Mouse (Mus musculus) cerebellum, postnatal 10 days (tissue): ENCODE data around the gene Spata7.
A peak's percentile ranks its signal among the peaks of the same experiment; 100 is the strongest.

Source experiments
- DNase-seq, 2 experiments: peaks; one replicate each; pipeline ENCODE4 v3.0.0; 2021; ENCODE audit warnings: mixed read lengths in 2 of 2

The Spata7 gene

DNA sequence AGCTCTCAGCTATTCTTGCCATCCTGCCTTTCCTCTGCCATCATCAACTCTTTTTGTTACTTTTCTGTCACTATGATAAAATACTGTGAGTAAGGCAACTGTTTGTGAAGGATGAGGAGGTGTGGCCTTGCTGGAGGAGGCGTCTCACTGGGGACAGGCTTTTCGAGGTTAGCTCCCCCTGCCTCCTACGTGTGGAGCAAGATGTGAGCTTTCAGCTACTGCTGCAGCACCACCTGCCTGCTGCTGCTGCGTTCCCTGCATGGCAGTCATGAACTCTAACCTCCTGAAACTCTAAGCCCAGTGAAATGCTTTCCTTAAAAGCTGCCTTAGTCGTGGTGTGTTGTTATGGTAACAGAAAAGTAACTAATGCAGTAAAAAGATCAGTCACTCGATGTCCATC lies 45.9 kb downstream of the Spata7 start:
- DNase-seq: no peak

DNA sequence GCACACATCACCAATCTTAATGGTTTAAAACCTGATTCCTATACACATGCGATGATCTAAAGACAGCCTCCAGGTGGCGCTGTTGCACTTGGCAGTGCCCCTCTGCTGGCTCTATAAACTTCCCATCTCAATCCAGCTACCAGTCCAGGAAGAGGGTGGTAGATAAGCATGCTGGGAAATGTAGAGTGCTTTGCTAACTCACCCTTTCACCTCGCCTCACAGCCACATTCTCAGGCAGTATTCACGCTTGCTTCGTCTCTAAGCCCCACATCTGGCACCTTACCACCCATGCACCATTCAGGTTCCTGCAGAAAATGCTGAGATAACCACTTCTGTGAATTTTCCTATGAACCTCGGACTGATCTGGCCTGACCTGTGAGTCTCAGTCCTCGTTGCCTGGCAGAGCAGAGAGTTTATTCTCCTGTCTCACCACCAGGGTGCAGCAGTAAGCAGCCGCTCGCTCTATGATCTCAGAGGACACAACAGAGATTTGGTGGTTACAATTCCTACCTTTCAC lies 46.7 kb downstream of the Spata7 start:
- peak; percentile 86 to 90 for DNase-seq

DNA sequence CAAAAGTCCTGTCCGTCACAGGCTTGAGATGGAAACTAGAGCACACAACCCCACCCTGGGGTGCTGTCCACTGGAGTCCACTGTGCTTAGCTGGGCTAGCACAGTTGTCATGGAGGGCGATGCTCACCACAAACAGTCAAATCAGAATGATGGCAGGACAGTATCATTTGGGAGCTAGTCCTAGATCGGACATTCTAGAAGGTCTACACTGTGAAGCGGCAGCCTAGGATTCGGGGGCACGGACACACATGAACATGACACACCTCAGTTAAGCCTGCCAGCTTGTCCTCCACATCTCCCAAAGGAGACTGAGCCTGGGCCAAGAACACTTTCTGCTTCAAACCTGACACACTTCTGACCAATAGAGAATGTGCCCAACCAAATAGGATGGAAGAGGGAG lies 48.9 kb downstream of the Spata7 start:
- no peak for DNase-seq

DNA sequence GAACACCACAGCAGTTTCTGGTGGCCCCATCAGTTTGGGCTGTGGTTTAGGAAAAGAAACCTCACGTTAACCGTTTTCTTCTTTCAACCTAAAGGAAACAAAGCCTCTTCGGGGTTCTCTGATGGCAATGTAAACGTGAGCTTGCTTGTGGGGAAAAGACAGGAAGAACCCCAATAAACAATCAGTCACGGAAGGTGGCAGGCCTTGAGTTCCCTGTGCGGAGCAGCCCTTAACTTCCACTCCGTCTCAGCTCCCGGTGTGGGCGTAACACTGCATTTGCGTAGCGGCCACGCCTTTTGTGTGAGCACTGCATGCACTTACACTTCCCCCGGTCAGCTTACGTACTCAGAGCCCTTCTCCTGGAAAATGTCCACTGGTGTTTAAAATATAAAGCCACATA lies 49.4 kb downstream of the Spata7 start:
- DNase-seq: no peak

DNA sequence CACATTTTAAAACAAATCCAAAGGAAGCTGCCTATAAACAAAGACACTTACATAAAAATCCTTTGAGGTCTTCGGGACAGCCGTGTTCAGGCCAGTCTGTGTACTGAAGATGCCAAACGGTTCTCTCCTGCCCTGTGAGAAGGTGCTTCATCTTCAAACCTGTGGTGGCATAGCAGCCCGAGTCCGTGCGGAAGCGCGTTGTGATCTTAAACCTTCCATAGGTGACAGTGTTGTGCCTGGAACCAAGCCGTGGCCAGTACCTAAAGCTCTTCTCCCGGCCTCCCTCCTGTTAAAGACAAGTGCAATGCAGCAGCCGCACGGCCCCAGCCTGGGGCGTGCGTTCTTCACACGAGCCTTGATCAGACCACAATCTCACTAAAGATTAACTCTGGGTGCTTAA lies 51.9 kb downstream of the Spata7 start:
- DNase-seq: no peak

DNA sequence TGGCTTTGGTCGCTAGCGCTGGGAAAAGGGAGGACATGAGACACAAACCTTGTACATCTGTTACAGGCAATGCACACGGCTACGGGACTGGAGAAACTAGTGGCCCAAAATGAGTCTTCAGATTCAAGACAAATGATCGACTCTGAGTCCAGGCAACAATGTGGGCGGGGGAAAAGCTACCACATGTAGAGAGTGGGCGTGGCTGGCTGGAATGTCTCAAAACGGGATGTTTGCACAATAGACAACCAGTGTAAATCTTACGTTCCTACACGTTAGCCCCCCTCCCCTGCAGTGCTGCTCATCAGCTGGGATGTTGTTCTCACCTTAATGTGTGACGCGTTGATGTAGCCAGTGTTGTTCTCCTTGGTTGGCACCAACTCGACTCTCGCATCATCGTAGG lies 54.2 kb downstream of the Spata7 start:
- DNase-seq: no peak

DNA sequence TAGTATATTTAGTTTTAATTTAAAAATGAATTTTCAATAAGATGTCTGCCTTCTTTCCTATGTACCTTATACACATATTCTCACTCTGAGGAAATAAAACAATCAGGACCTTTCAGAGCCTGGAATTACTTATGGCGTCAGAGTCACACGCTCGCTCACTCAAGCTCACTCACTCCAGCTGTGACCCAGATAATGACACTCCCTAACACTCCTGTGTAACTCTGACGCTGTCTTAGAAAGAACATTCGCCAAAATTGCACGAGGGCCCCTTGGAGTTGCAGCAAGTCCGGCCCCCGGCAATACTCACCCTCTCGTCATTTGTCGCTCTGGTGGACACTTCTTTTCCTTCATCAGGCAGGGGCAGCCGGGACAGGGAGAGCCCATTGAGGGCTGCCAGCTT lies 55.2 kb downstream of the Spata7 start:
- no peak for DNase-seq

DNA sequence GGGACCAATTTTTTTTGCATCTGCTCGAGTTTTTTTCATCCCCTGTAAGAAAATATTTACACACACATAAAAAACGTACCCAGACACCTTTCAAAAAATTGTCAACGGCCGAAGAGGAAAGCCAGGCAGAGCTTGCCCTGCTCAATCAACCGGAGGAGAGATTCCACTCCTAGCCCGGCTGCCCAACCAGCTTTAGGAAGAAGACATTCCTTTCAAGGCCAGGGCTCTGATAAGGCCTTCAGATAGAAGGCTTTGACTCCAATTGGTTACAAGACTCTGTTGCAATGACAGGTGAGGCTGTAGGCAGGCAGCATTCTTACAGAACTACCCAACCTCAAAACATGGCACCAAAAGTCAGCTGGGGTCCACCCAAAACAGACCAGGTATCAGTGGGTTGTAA lies 55.6 kb downstream of the Spata7 start:
- no peak for DNase-seq

DNA sequence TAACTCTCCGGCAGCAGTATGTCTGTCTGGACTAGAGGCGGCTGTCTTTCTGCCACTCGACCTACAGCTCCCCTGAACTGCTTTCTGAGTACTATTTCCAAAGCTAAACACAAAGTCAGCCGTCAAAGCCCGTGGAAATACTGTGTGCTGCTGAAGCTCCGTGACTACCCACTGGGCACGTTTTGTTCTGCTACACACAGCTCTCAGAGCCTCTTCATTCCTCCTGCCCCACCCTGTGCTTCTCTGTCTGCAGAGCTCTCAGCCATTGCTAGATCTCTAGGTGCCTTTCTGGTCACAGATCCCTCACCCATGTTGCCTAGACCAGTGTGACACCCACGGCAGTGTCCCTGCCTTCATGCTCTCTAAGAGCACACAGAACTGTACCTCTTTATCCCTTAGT lies 62.3 kb downstream of the Spata7 start:
- no peak for DNase-seq

DNA sequence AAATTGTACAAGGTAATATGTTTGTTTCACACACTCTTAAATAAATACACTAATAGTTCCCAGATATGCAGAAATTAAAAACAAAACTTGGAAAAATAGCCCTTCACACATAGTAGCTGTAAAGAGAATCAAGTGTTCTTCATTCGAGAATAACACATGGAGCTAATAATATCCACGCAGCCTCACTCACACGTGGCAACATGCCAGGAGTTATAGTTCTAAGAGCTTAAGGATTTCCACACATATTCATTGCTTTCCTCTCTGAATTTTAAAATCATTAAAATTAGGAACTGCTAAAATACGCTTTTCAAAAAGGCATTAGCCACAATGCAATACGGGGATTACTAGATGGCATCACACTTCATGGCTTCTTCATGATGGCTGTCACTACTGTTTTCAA lies 69.2 kb downstream of the Spata7 start:
- DNase-seq: no peak

DNA sequence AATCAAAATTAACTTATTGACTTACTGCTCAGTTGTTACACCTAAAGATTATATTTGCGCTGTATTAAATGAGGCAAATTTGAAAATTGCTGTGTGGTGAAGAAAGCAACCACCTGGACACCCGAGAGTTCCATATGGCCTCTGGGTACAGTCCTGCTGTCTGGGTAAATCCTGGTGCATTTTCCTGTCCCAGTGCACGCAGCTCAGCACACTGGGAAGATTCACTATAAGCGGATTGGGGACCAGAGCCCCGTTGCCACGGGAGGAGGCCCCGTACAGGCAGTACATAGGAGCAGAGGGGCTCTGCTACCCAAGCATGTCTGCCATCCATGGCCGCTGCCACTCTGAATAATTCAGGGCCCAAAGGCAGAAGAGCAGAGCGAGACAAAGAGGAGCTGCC lies 73.6 kb downstream of the Spata7 start:
- DNase-seq: peak; percentile 49 to 61

DNA sequence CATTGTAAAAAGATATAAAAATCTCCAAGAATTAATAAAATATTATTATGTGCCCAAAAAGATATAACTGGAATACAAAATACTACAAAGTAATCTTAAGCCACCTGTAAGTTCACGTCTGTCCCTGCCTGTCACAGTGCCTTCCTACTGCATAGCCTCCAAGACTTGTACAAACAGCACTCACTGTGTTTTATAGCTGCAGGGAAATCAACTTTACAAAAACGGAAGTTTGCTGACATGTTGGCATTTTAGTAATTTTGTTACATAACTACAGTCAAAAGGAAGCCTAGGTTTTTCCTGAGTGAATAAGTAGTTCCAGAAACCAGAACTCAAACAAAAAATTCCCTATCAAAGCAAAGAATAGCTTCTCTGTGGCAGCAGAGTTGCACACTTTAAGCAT lies 75.6 kb downstream of the Spata7 start:
- DNase-seq: no peak

DNA sequence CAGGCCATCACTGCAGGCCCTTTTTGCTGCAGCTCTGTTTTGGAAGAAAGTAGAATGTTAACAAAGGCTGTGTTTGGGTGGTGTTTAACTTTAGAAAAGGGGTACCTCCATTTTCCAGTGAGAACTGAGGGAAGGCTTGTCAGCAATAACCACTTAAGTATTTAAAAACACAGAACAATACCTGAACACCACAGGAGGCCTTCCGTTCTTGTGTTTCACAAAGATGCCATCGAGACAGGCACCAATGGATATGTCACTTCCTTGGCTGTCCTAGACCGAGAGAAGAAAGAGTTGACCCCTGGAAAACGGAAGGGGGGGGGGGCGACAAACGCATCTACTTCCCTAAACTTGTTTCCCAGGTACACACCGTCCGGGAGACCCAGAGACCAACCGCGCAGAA lies 76.0 kb downstream of the Spata7 start:
- no peak for DNase-seq

DNA sequence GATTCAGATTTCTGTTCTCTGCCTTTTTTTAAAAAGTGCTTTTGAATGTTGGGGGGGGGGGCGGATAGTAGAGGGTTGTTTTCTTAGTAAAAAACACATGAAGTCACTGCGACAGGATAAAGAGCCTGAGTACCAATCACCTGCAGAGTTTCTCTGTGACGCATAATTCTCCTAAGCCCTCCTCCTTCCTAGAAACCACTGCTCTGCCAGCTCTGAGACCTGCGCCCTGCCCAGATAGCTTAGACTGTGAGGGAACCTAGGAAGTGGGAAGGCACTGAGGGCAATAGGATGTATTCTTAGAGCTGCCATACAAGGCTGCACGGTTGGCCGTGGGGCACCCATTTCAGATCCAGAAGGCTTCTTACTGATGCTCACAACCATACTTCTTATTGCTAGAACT lies 84.9 kb downstream of the Spata7 start:
- DNase-seq: no peak

DNA sequence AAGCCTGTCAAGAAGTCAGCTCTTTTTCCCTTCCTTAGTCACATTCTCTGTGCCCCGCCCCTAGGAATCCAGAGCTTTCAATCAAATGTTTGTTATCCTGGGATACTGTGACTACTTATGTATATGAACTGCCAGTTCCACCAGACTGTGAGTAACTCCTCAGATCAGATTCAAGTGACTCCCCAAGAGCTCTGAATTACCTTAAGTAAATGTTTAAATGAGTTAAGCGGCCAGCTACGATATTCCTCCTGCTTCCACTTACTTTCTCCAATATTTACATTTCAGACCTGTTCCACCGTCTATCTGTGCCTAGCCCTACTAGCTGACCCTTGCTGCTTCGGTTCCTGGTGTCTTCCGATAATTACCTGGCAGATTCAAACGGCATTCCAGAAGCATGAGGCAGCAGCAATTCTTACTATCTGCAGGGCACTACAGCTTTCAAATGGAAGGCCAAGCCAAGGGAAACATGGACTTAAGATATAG lies 85.7 kb downstream of the Spata7 start:
- DNase-seq: no peak

DNA sequence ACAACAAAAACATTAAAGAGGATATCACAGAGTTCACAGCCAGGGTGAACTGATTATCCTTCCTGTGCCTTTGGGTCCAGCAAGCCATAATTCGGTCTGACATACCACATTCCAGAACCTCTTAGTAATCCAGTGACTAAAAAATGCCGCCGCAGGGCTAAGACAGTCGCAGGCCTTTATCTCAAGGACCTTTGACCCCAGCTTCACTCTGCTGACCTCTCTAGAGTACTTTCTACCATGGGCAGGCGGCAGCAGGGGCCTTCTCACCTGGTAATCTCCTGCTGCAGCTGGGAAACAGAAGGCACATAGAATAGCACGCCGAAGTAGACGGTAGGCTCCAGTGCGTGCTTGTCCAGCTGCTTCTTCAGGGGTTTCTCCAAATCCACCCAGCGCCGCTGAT lies 86.8 kb downstream of the Spata7 start:
- no peak for DNase-seq

DNA sequence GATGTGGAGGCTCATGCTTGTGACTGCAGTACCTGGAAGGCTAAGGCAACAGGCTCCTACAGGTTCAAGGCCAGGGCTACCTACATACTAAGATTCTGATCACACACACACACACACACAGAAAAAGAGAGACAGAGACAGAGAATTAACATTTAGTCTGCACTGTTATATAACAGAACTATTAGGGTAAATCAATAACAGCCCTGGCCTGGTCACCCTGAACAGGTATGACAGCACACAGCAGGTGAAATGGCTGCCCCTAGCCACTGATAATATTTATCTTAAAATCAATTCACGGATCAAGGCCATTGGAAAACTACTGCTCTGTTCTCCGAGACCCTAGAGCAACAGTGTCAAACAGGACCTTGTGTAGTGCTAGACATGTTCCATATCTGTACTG lies 88.2 kb downstream of the Spata7 start:
- DNase-seq: no peak
